Mouse (Mus musculus) spleen, adult 2 months (tissue): Measurements from ENCODE around the gene Ehbp1. TPM values are rescaled to one million over a fixed set of nuclear protein-coding genes. Genes with fewer than 3 reads are reported as not detected.

ENCODE experiments used
- DNase-seq, 2 experiments: peaks; one replicate each; pipeline versions ENCODE4 v3.0.0 to v3.0.0-alpha.2; 2012 to 2021; ENCODE audit warnings: low spot score in 2 of 2, low read depth in 1 of 2
- H3K27ac ChIP-seq: fragments of 200-500 bp; 2 replicates; pipeline ENCODE4 v1.5.1; 2012; ENCODE audit warnings: low read length, inconsistent platforms; ENCODE audit not compliant: insufficient read depth
- H3K27me3 ChIP-seq: fragments of 200-500 bp; 2 replicates; pipeline ENCODE4 v1.6.1; 2012; ENCODE audit warnings: mild to moderate bottlenecking, moderate library complexity, low read length, inconsistent platforms; ENCODE audit not compliant: control insufficient read depth, insufficient read depth
- H3K36me3 ChIP-seq: fragments of 200-500 bp; 2 replicates; pipeline ENCODE4 v1.6.1; 2012; ENCODE audit warnings: mild to moderate bottlenecking, low read length, inconsistent platforms; ENCODE audit not compliant: control insufficient read depth, insufficient read depth
- H3K4me1 ChIP-seq: fragments of 200-500 bp; 2 replicates; pipeline ENCODE4 v1.6.1; 2011; ENCODE audit warnings: inconsistent platforms; ENCODE audit not compliant: control insufficient read depth, insufficient read depth, insufficient read length
- H3K4me3 ChIP-seq: fragments of 200-500 bp; 2 replicates; pipeline ENCODE4 v1.5.1; 2011; ENCODE audit warnings: mild to moderate bottlenecking, inconsistent platforms; ENCODE audit not compliant: insufficient read depth, insufficient read length; ENCODE audit errors: extremely low read depth
- CTCF ChIP-seq: fragments of 200-500 bp; IDR thresholded peaks from 2 replicates; pipeline ENCODE4 v1.5.1; 2011; ENCODE audit warnings: mild to moderate bottlenecking, inconsistent platforms; ENCODE audit not compliant: insufficient read depth, insufficient read length, insufficient replicate concordance; ENCODE audit errors: extremely low read depth
- POLR2A ChIP-seq: fragments of 200-500 bp; IDR thresholded peaks from 2 replicates; pipeline ENCODE4 v1.6.1; 2011; ENCODE audit warnings: low read depth, low read length, inconsistent platforms
- WGBS: fragments of 180-500 bp; shearing (Covaris S2); methylation state at CpG from one replicate; pipeline ENCODE4 v1.1.7; 2018; 5-methylcytosine and 5-hydroxymethylcytosine counted together
- polyA plus RNA-seq: library from polyadenylated mRNA; depleted of rRNA; stranded (reverse); fragments of >200 nt; gene quantifications from 2 replicates; pipeline ENCODE4 v1.2.3, GENCODE M21; 2012

Gene Ehbp1
- polyA plus RNA-seq, 1 experiment, result 0.36 TPM

DNA sequence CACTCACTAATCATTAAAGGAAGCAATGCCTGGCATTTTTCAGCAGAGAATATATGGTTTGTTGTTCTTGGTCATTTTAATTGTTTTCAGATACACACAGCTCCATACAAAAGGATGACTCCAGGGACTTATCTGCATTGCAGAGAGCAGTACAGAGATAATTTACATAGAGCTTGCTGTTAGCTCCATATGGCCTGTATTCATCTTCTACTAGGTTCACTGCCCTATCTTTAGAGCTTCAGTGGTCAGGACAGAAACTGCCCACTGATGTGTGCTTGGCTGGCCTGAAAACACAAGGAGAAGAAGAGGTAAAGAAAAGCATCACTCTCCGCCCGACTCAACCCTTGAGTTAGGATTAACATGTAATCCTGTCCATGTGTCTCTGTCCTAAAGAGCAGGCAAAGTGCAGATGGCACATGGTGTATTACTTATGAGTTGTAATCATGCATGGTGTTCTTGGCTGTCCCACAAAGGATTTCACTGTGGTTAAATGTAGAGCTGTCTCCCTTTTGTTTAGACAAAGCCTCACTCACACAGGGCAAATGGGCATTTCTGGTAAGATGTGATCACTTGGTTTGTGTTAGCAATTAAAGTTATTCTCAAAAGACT is 14.7 kb downstream of the Ehbp1 start:
- WGBS, result 80% methylated on average over 2 of the region's 2 CpGs
- Histone ChIP-seq H3K36me3 (no peaks in the 10 kb centered on the region), H3K4me3 (no peak overlapping the region), H3K27me3 (no peaks in the 10 kb centered on the region), H3K4me1 (no peaks in the 10 kb centered on the region), H3K27ac (no peak overlapping the region)
- no peak for DNase-seq
- TF ChIP-seq CTCF (no peak), POLR2A (no peak)

DNA sequence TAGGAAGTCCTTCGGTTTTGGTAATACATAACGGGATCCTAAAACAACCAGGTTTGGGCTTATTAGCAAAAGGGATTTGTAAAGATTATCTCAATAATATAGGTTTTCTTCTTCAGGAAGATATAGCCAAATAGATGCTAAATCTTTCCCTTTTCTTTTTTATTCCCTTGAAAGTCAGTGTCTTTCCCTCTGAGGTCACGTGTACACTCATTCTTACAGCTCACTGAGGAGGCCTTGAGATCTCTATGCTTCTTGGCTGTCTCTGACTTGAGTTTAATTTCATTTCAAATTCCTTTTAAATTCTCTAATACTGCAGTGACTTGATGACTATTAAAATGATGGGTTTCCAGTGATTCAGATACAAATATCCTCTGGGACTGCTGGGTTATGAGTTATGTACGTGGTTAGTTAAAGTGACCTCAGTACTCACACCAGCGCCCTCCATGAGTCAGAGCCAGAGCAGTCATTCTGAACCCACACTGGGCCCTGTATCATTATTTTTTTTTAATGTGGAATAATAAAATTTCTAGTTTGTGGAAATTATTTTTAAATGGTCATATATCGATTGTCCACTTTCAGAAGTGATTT is 24.2 kb downstream of the Ehbp1 start:
- Histone ChIP-seq H3K36me3 (no peaks in the 10 kb centered on the region), H3K4me1 (no peaks in the 10 kb centered on the region), H3K27ac (no peak overlapping the region), H3K27me3 (no peaks in the 10 kb centered on the region), H3K4me3 (no peak overlapping the region)
- TF ChIP-seq POLR2A, result no peak
- TF ChIP-seq CTCF, result no peak
- 87% methylated on average over 6 of the region's 6 CpGs for whole genome bisulfite sequencing
- no peak for DNase-seq

DNA sequence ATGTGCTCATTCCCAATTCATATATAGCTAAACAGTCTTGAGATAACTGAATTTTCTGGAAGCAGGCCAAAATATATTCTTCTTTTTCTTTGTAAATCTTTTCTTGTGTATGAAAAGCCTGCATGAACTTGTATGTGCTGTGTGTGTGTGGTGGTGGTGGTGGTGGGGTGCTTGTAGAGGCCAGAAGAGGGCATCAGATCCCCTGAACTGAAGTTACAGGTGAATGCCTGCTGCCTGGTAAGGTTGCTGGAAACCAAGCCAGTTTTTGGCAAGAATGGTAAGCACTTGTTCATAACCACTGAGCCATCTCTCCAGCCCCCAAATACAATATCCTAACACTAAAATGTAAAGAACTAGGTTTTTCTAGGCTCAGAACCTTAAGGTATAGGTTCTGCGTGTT is 26.3 kb downstream of the Ehbp1 start:
- Histone ChIP-seq H3K4me1 (no peaks in the 10 kb centered on the region), H3K36me3 (no peaks in the 10 kb centered on the region), H3K4me3 (no peak overlapping the region), H3K27me3 (no peaks in the 10 kb centered on the region), H3K27ac (no peak overlapping the region)
- no peak for DNase-seq
- WGBS, result 81% methylated on average over 1 of the region's 1 CpGs
- no peak for TF ChIP-seq POLR2A
- no peak for TF ChIP-seq CTCF

DNA sequence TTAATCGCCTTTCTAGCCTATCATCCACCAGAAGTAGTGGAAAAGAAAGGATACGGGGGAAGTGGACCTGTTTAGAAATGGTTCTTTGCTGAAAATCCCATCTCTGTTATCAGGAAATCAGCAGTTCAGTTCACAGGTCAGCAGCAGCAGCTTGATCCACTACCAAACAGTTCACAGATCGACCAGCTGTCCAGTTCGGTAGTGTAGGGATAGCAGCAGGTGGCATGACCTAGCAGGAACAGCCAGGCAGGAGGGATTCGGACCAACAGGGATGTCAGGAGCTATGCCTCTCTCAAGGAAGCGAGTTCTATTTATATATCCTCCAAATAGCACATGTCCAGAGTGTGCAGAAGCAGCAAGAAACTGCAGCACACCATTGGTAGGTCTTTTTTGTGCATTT is 40.9 kb downstream of the Ehbp1 start:
- 78% methylated on average over 6 of the region's 6 CpGs for WGBS
- no peaks in the 10 kb centered on the region for H3K36me3 ChIP-seq
- no peak for TF ChIP-seq POLR2A
- TF ChIP-seq CTCF, result no peak
- no peak overlapping the region for H3K4me3 ChIP-seq
- no peak for DNase-seq
- no peaks in the 10 kb centered on the region for H3K27me3 ChIP-seq
- H3K27ac ChIP-seq, result no peak overlapping the region
- no peaks in the 10 kb centered on the region for H3K4me1 ChIP-seq

DNA sequence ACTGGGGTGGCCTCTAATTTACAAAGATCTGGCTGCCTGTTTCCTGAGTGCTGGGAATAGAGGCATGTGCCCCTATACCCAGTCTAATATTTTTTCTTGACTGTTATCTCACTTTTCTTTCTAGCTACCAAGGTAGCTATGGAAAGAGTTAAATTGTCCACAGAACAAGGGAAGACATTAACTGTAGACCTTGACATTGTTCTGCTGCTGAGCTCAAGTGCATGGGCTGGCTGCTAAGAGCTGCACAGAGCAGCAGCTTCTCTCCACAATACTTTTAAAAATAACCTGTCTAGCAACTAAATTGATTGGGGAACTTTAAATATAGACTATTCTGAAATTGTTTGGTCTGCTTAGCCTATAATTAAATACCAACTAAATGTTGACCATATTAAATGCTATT is 52.9 kb downstream of the Ehbp1 start:
- no peaks in the 10 kb centered on the region for H3K36me3 ChIP-seq
- TF ChIP-seq CTCF, result no peak
- no peak for TF ChIP-seq POLR2A
- DNase-seq, result no peak
- H3K27ac ChIP-seq, result no peak overlapping the region
- H3K4me3 ChIP-seq, result no peak overlapping the region
- H3K27me3 ChIP-seq, result no peaks in the 10 kb centered on the region; the same call in 1 of the 2 replicates
- 0 out of 2 replicates have a peak, but pooled peaks cover 4% of the 10 kb centered on the region for H3K4me1 ChIP-seq

DNA sequence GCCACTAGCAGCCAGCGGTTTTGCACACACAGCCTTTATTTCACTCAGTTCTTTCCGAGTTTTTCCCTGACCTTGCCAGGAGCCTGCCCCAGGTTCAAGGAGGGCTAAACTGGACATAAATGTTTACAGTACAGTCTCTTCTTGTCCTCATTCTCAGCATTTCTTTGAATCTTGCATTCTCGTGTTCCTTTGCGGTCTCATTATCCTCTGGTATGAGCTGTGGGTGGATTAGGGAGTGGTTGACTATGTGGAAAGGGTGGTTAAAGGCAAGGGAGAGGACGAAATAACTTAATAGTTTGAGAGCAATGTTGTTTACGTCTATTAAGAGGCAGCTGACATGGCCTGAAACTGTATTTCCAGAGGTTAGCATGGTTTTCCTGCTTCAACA is 54.6 kb downstream of the Ehbp1 start:
- Histone ChIP-seq H3K27me3 (no peaks in the 10 kb centered on the region; the same call in 1 of the 2 replicates), H3K4me3 (peak overlapping the region; percentile 71), H3K4me1 (0 out of 2 replicates have a peak, but pooled peaks cover 4% of the 10 kb centered on the region), H3K36me3 (no peaks in the 10 kb centered on the region), H3K27ac (no peak overlapping the region)
- WGBS, result under 1% methylated on average over 6 of the region's 6 CpGs
- no peak for DNase-seq
- TF ChIP-seq CTCF (no peak), POLR2A (no peak)

DNA sequence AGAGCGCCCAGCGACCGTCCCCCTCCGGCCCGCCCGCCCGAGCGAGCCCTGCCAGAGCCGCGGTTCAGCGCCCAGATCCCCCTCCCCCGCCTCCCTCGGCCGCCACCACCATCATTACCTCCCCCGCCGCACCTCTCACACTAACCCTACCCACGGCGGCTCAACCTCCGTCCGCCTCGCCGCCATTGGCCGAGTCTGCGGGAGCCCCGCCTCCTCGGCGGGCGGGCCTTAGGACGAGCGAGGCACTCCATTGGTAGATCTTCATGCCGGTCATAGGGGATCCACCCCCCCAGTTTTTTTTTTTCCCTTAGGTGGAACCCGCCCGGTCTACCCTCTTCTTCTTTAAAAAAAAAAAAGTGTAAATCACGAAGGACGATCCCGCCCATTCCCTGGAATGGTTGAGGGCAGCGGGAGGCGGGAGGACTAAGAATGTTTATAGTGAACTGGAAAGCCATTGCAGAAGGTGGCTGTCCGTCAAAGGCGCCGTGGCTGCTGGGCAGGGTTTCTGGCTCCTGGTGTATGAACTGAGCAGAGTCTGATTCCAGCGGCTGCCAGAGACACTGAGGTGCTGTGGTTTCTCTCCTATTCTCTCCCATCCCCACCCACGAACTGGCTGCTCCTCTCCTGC is 55.1 kb downstream of the Ehbp1 start:
- DNase-seq, result peak; percentile 81 to 92
- TF ChIP-seq POLR2A (no peak), CTCF (no peak)
- Histone ChIP-seq H3K36me3 (no peaks in the 10 kb centered on the region), H3K27me3 (no peaks in the 10 kb centered on the region; the same call in 1 of the 2 replicates), H3K27ac (no peak overlapping the region), H3K4me3 (peak overlapping the region; percentile 71), H3K4me1 (0 out of 2 replicates have a peak, but pooled peaks cover 4% of the 10 kb centered on the region)
- 3% methylated on average over 42 of the region's 43 CpGs for WGBS
